Mouse (Mus musculus) fibroblast of lung, adult 2 months (primary cell): Measurements from ENCODE around the gene Kmt2b.

Experiments
- DNase-seq: peaks from one replicate; pipeline ENCODE4 v3.0.0-alpha.2; 2011; ENCODE audit warnings: low read depth

Kmt2b gene

DNA sequence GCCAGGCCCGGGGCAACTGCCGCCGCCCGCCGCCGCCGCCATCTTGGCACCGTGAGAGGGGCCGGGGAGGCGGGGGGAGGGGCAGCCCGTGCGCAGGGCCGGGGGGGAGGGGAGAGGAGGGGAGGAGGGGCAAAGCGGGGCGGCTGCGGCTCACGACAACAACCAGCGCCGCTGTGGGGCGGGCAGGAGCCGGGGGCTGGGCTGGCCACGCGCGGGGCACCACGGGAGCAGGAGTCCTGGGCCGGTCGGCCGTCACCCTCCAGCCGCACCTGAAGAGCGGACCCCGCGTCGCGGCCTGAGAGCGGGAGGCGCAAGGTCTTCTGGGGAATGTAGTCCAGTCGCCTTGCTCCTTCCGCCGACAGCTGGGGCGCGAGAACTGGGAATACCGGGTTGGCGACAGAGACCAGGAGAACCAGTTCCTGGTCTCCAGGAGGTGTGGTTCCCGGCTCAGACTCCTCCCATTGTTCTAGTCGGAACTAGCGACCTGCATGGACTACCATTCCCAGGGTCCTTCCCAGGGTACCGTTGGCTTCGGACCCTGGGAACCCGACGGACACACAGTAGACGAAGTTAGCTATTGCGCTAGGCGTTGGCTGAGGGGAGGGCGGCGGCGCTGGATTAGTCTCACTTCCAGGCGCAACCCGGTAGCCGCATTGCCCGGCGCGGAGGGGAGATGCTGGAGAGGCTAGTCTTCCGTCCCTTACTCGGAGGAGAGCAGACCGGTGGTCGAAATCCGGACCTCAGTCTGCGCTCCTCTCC is at the start of gene Kmt2b:
TSS of gene Kmt2b (minus strand) at position 51 of the 759 bp plus-strand sequence.
- peak; percentile 98 for DNase-seq

DNA sequence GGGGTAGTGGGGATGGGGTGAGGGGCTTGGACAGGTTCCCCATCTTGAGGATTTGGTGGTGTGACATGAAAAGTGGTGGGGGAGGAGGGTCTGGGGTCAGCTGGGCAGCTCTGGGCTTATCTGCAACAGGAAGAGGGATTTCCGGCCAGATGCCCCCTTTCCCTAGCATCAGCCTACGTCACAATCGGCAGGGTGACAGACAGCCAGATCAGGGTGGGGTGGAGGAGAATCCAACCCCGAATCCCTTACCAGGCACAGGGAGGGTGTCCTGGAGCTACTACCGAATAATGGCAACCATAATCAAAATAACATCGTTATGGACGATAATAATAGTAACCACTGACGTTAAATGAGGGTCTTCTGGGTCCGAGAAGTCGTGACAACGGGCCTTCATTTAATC is 47.9 kb upstream of the Kmt2b start:
- DNase-seq, result no peak

DNA sequence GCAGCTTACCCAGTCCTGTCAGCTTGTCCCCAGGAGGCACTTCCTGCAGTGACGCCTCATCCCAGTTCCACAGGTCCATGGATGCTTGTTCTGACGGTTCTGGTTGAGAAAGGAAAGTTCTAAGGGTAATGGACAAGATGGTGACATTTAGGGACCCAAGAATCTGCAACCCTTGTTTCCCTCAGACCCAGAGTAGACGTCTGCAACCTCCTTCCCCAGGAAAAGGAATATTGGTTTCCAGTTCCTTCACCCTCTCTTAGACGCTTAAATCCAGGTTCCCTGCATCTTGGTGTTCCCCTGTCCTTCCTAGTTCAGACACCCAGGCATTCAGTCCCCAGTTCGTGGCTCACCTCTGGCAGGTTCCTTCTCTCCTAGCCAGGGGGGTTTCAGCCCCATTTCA is 47.2 kb upstream of the Kmt2b start, which contains the start of gene Etv2:
TSS of gene Etv2 (minus strand) at position 101 of the 400 bp plus-strand sequence.
- no peak for DNase-seq

DNA sequence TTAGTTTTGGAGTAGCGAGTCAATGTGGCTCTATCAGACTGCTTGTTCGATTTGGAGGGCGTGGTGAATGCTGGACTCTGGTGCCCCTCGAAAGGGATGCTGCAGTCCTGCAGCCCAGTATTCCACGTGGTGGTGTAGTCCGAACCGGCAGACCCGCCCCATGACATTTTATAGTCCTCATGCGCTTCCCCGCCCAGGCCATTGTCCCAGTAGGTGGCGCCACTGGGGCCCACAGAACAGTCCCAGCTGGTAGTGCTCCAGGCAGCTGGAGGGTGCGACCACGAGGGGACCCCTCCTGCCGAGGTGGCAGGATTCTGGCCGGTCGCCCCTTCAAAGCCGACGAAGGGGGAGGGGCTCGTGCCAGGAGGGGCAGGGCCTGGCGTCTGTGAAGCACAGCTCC is 46.1 kb upstream of the Kmt2b start:
- DNase-seq, result no peak

DNA sequence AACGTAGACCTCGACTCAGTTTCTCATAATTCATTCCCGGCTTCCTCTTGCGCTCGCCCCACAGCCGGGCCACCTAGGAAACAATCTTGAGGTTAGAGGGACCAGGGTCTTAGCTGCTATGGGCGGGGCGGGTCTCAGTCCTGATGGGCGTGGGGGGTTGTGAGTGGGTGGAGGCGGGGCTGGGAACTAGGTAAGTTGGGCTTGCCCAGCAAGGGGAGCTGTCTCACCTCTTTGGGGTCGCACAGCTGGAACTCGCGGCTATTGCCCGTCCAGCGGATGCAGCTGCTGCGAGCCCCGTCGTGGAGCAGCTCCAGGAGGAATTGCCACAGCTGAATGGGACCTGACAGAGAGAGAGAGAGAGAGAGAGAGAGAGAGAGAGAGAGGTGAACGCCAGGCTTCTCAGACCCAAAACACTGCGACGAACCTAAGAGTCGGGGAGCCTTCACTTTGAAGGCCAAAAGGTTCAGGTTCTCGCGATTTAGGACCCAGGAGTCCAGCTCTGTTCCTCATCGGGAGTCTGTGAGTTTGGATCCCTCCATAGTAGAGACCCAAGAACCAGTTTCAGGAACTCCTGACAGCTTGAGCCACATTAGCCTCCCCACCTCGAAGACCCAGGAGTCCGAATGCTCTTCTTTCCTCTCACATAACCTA is 45.4 kb upstream of the Kmt2b start:
- DNase-seq, result no peak

DNA sequence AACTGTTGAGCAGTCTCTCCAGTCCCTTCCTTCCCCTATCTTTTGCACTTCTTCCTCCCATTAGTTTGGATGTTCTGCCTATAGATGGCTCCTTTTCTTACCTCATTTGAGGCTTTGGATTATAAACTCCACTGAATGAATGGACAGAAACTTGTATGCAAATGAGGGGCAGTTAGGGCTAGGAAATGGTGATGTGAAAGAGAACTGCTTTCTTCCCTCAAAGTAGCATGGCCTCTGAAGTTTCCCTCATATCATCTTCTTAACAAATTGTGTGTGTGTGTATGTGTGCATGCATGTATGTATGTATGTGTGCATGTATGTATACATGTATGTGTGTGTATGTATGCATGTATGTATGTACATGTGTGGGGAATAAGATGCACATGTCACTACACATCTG is 40.5 kb upstream of the Kmt2b start:
- DNase-seq, result no peak

DNA sequence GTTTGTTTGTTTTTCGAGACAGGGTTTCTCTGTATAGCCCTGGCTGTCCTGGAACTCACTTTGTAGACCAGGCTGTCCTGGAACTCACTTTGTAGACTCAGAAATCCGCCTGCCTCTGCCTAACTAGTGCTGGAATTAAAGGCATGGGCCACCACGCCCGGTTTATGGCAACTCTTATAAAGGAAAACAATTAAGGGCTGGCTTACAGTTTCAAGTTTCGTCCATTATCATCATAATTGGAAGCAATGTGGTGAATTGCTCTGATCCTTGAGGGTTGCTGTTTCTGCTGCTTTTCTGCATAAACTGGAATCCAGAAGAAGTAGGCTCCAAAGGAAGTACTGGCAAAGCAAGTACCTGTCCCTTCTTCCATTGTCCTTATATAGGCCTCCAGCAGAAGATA is 38.1 kb upstream of the Kmt2b start:
- no peak for DNase-seq

DNA sequence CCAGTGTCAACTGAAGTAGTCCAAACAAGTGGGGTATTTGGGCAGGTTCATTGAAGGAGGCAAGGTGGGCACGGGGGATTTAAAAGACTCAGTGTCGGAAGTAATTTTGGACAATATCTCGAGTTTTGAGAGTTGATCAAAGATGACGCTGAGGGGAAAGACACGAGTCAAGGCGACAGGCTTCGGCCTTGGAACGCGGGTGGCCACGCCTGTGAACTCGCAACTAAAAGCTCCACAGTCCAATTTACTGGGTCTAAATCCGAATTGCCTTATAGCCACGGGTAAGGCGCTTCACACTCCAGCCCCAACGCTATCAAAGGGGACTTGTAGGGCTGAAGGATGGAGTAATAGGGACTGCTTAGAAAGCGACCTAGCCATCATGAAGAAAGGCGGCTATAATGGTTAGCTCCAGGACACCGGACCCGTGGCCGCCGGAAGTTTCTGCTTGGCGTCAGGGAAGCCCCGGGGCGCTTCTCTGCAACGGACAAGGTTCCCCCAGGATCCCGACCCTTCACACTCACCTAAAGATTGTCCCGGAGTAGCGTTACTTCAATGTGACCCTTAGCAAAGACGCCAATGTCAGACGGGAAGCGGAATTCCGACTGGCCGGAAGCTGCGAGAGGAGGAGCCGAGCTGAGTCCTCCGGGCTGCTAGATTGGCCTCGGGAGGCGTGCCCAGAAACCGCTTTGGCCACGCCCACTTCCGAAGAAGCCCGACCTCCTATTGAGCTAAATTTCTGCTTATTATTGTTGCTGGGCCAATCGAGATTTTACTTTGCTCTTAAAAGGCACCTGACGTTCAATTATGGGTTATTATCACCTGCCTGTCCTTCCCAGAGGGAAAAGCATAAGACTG is 37.2 kb upstream of the Kmt2b start, which contains the start of gene Cox6b1:
TSS of gene Cox6b1 (minus strand) at position 622 of the 855 bp plus-strand sequence.
- peak; percentile 89 for DNase-seq

DNA sequence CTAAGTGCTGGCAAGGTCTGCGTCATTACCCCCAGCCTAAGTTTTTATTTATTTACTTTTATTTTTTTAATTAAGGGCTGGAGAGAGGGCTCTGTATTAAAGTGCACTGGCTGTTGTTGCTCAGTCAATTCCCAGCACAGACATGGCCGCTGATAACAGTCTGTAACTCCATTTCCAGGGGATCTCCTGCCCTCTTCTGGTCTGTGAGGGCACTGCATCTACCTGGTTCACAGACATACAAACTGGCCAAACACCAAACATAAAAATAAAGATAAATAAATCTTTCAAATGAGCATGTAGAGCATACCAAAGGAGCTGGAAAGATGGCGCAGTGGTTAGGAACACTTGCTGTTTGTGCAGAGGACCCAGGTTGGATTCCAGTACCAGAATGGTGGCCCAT is 30.7 kb upstream of the Kmt2b start:
- DNase-seq, result no peak

DNA sequence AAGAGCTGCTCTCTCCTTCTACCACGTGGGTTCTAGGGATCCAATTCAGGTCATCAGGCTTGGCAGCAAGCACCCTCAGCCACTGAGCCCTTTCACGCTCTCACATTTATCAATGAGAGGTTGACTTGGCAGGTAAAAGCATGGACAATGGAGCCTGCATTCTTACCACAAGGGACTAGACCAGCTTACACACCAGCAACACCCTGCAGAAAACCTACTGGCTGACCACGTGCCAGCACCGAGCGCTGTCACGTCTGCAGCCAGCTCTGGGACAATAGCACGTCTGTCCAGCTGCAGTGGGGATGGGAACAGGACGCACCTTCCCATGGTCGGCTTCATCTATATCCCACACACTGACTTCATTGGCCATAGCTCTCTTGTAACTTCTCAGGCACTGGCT is 30.1 kb upstream of the Kmt2b start:
- no peak for DNase-seq

DNA sequence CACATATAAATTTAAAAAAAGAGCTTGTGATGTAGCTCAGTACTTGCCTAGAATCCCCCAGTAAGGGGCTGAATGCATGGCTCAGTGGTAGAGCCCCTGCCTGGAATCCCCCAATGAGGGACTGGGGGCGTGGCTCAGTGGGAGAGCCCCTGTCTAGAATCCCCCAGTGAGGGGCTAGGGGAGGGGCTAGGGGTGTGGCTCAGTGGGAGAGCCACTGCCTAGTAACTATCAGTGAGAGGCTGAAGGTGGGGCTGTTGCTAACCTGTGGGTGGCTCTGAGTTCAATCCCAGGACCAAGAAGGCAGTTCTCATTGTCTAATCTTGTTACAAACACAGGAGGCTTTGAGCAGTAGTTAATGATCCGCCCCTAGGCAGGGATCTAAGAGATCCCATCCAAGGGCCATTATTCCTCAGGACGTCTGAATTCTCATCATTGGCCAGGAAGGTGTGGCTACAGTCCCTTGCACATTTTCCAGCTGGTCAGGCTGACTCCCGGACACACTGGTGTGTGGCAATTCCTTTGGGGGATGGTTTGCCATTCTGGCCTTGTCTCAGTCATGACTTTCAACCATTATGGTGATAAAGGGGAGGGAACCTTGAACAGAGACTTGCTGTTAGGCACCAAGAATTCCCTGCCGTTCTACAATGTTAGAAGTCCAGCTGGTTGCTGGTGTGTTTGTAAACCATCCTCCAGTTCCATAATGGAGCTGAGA is 26.7 kb upstream of the Kmt2b start:
- DNase-seq, result no peak

DNA sequence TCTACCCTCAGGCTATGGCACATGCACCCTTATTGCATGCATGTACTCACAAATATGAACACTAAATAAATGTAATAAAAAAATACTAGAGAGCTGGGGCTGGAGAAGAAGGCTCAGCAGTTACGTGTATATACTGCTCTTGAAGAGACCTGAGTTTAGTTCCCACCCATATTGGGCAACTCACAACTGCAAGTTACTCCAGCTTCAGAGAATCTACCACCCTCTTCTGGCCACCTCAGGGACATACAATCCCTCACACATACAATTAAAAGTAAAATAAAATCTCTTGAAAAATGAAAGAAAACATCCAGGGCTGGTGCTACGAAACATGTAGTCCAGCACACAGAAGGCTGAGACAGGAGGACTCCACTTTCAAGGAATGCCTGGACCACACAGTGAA is 25.9 kb upstream of the Kmt2b start:
- DNase-seq, result no peak

DNA sequence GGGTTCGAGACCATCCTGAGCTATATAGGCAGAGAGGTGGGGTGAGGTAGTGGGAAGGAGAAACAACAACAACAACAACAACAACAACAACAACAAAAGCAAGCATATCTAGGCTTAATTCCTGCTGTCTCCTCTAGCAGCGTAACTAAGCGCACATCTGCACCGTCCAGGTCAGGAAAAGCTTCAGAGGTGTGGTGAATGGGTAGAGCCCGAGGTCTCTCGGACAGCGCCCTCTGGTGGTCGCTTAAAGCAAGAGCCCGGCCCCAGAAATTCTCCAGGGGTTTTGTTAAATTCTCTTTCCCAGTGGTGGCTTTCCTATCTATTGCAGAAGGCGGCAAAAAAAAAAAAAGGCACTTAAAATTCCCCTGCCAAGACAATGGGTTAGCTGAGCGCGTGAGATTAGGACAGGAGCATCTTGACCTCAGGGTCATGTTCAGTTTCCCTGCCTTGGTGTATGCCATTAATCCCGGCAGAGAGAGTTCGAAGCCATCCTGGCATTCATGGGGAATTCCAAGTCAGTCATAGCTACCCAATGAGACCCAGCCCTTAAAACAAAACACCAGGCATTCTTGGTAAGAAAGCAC is 25.1 kb upstream of the Kmt2b start:
- DNase-seq, result no peak

DNA sequence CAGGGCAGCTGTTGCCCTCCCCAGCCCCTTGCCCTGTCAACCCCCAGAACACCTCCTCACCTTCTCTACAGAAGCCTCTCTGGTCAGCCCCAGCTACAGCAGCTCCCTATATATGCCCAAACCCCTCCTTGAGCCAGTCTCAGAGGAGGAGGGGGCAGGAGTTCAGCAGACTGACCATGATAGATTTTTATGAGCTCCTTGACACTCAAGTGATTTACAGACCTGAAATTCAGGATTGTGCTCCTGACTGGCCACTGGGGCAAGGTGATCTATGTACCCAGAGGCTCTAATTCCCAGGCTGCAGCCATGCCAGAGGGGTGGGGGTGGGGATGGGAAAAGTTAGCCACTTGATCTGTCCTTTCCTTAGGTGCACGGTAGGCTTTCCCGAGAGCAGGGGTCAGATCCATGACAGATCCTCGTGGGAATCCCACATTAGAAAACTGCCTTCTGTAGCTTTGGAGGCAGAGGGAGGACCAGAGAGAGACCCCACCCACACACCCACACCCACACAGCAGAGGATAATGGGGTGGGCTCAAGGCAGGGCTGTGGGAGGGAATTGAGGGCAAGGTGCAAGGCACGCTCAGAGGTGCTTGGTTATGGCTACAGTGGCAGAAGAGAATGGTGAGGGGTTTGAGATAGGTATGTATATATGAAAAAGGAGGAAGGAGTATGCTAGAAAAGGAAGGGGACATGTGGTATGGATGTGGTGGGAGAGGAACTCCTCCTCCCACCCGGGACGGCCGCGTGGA is 24.3 kb upstream of the Kmt2b start, which contains the start of gene Upk1a:
TSS of gene Upk1a (minus strand) at position 194 of the 749 bp plus-strand sequence.
- DNase-seq, result no peak

DNA sequence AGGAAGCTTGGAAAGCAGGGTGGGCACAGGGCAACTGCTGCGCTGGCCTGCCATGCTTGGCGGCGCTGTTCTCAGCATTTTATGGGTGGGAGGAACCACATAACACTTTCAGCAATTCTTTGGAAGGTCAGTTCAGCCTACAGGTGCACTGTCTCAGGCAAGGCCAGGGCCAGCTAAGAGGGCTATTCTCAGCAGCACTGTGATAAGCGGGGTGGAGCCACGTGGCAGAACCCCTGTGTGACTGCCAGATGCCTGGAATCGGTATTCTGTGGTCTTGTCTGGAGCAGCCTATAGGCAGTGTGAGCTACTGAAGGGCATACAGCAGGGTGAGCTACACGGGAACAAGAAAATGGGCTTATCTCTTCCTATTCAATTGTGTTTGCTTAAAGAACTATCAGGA is 21.5 kb upstream of the Kmt2b start:
- DNase-seq, result no peak

DNA sequence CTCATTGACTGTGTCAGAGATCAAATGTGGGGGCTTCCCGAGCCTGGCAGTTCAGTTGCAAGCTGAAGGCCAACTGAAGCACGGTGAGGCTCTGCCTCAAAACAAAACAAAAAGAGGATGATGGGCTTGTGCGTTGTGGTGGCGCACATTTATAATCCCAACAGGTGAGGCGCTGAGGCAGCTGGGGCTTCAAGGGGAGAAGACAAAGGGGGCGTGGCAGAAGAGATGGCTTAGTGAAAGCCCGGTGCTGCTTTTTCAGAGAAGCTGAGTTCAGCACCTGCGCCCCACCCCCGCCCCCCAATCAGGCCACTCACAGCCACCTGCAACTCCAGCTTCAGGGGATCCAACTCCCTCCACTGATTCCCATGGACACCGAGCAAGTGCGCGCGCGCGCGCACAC is 19.9 kb upstream of the Kmt2b start:
- DNase-seq, result no peak

DNA sequence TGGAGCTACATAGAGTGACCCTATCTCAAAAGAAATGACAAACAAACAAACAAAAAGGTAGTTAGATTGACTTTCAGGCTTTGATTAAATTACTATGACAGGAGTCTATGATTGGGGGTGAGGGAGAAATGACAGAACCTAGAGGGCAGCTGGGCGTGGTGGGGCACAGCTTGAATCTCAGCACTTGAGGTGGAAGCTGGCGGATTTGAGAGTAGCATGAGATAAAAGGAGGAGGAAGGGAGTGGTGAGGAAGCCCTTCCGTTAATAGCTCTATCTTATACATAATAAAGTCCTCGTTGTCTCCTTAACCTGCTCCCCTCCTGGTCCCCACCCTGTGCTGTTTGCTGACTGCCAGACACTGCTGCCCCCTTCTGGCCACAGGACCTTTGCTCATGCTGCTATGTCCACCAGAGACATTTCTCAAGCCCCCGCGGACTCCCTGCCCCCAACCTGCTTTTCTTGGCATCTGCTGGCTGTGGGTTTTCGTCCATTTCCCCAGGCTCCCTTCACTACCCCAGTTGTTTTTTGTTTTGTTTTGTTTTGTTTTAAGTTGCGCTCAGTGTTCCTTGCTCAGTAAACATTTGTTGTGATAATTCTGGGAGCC is 19.3 kb upstream of the Kmt2b start:
- DNase-seq, result no peak

DNA sequence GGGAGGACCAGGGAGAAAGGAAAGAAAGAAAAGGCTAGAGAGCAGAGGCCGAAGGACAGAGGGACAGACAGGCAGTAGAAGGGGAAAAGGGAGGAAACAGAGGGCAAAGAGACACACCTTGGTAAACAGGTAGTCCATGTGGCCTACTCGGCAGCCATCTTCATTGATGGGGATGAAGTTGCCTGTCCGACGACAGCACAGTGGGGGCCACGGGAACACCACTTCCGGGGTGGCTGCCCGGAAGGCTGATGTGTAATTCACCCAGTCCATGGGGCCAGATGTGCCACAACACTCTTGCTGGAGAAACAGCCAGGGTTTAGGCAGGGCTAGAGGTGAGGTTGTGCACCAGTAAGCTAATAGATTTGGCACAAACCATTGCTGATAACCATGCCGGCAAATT is 16.4 kb upstream of the Kmt2b start:
- no peak for DNase-seq

DNA sequence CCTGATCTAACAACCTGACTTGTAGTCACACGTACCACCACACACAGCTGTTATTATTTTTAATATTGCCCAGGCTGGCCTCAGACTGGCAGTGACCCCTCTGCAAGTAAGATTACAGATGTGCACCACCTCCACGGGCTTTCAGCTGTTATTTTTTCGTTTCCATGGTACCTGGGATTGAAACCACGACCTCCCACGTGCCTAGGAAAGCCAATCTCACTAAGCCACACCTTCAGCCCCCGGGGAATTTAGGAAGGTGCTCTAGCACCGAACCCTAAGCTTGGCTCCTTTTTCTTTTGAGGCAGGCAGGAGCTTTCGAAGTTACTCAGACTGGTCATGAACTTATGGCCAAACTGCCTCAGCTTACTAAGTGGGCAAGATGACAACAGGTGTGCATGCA is 15.9 kb upstream of the Kmt2b start:
- no peak for DNase-seq

DNA sequence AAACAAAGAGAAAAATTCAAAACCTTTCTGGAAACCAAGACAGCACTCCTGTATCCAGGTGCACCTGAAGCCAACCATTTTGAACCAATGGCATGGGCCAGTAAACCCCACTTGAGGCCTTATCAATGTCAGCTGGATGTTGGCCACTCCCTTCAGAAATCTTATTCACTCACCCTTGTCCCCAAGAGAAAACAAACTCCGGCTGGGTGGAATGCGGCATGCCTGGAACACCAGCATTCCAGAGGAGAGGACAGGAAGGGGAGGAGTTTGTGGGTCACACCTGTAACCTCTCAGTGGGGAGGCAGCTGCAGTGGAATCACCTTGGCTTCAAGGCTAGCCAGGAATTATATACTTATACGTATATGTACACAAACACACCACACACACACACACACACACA is 14.1 kb upstream of the Kmt2b start:
- DNase-seq, result no peak
